Comparison of ENCODE assay signal across 8 mouse cellular contexts in the genomic region with DNA sequence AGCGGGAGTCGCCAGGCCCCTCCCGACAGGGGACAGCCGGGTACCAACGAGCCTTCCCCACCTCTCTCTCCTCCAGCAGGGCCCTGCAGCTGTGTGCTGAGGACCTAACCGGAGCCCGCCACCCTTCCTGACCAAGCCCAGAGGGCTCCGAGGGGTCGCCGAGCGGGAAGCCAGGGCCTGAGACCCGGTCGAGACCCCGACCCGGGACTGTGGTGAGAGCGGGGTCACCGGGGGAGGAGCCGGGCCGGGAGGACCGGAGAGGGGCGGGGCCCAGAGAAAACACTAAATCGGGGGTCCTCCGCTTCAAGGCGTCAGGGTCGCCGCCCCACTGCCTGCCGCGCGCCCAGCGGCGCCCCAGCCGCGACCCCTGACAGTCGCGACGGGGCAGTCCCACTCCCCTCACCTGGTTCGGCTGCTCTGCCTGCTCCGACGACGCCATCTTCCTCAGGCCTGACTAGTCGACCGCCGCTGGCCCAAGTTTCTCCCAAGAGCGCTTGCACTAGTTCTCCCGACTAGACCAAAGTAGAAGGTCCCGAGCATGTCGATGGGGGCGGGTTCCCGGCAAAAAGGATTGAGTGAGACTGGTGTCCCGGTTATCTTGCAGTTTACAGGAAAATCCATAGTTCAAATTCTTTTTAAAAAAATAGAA. TPM values are rescaled to one million over a fixed set of nuclear protein-coding genes. Genes with fewer than 3 reads are reported as not detected.
A peak's percentile ranks its signal among the peaks of the same experiment; 100 is the strongest.
DNase-seq lines count a peak whose midpoint lies in the region; ATAC-seq lines count a peak whose summit lies in the region.

A gene (minus strand): TSS at position 508 of the 649 bp plus-strand sequence.

- peaks cover 15% of the 10 kb centered on the region for H3K4me1 ChIP-seq in hindbrain, embryonic 12.5 days

- ATAC-seq in hindbrain, embryonic 12.5 days (ENCODE audit: low FRiP score), result peak; percentile 83

- H3K27me3 ChIP-seq in hindbrain, embryonic 12.5 days, result no peaks in the 10 kb centered on the region

- H3K9ac ChIP-seq in hindbrain, embryonic 12.5 days, result peak within 1 kb of the TSS; percentile 88

- peak within 1 kb of the TSS; percentile 99 for H3K4me3 ChIP-seq in hindbrain, embryonic 12.5 days

- peak within 1 kb of the TSS; percentile 78 for H3K4me2 ChIP-seq in hindbrain, embryonic 12.5 days (replicated peaks)

- DNase-seq in Muller cell, postnatal 12 days (ENCODE audit: inconsistent ontology term), result peak; percentile 89
- peak; percentile 91 for DNase-seq in cerebellum, adult 9-11 months
- peak; percentile 85 to 89 for DNase-seq in frontal cortex, postnatal 10 days (ENCODE audit: low spot score in 2 of 2)
- DNase-seq in layer of hippocampus, postnatal 14 days (ENCODE audit: low spot score in 2 of 2), result peak; percentile 85 to 93
- peak; percentile 89 for DNase-seq in lung, postnatal 14 days
- peak; percentile 71 for DNase-seq in retina, adult 2 months (ENCODE audit: low read depth, low spot score)
- DNase-seq in thymus, postnatal 36 days, result peak; percentile 88 to 90

- H3K36me3 ChIP-seq in hindbrain, embryonic 12.5 days, result no peaks in the 10 kb centered on the region

- WGBS in hindbrain, embryonic 12.5 days, result under 1% methylated on average over 50 of the region's 50 CpGs

- H3K9me3 ChIP-seq in hindbrain, embryonic 12.5 days (replicated peaks), result no peaks in the 10 kb centered on the region

- H3K27ac ChIP-seq in hindbrain, embryonic 12.5 days, result peak within 1 kb of the TSS; percentile 73

RNA-seq across cellular contexts. Expression of the gene that starts here (rescaled TPM):
- polyA plus RNA-seq in hindbrain, embryonic 12.5 days (2016; fragmentation: Nextera tagmentation; extraction: Ambion mirVana), result 49.4 and 55.5 TPM in 2 replicates
- total RNA-seq in layer of hippocampus, postnatal 14 days (2021), result 10 to 100 TPM; 35.8 to 37.7 TPM

Comparison
In these comparisons a context has a peak if more than half of its experiments do, and no peak if none do; other contexts are left out.
1. Peak in every context shown above with its lines: DNase-seq, ATAC-seq, H3K4me3 ChIP-seq and H3K27ac ChIP-seq.